Mouse (Mus musculus) stomach, embryonic 15.5 days (tissue): ENCODE measurements around the gene Mki67. TPM values are rescaled to one million over a fixed set of nuclear protein-coding genes. Genes with fewer than 3 reads are reported as not detected.
"Not testable (repeated sequence)": the region's sequence is repeated elsewhere in the genome, so short reads cannot be mapped to it uniquely, and the experiment has no call there.

Source experiments
- ATAC-seq: fragments of 200-750 bp; cut with Nextera tagmentation; 2 replicates; pipeline ENCODE4 v1.8.0; 2017; ENCODE audit warnings: low read depth, moderate number of reproducible peaks, moderate TSS enrichment; ENCODE audit not compliant: insufficient read depth, low FRiP score
- H3K27ac ChIP-seq: fragments of 300-500 bp; sonication (generic); 2 replicates; pipeline ENCODE4 v1.5.1; 2015; ENCODE audit warnings: mild to moderate bottlenecking, inconsistent platforms
- H3K27me3 ChIP-seq: fragments of 300-500 bp; sonication (generic); replicated peaks from 2 replicates; pipeline ENCODE4 v1.6.1; 2015; ENCODE audit warnings: inconsistent platforms
- H3K36me3 ChIP-seq: fragments of 300-500 bp; sonication (generic); 2 replicates; pipeline ENCODE4 v1.6.1; 2015; ENCODE audit warnings: inconsistent platforms
- H3K4me1 ChIP-seq: fragments of 300-500 bp; sonication (generic); 2 replicates; pipeline ENCODE4 v1.6.1; 2015; ENCODE audit warnings: inconsistent platforms
- H3K4me2 ChIP-seq: fragments of 300-500 bp; sonication (generic); 2 replicates; pipeline ENCODE4 v1.6.1; 2015; ENCODE audit warnings: mild to moderate bottlenecking, inconsistent platforms
- H3K4me3 ChIP-seq: fragments of 300-500 bp; sonication (generic); replicated peaks from 2 replicates; pipeline ENCODE4 v1.5.1; 2015; ENCODE audit warnings: inconsistent platforms
- H3K9ac ChIP-seq: fragments of 300-500 bp; sonication (generic); 2 replicates; pipeline ENCODE4 v1.6.1; 2015; ENCODE audit warnings: inconsistent platforms
- H3K9me3 ChIP-seq: fragments of 300-500 bp; sonication (generic); 2 replicates; pipeline ENCODE4 v1.6.1; 2016; ENCODE audit warnings: inconsistent platforms
- WGBS: fragments of 180-500 bp; shearing (Covaris S2); methylation state at CpG from one replicate; pipeline ENCODE4 v1.1.7; 2015; 5-methylcytosine and 5-hydroxymethylcytosine counted together
- polyA plus RNA-seq: library from polyadenylated mRNA; unstranded; fragments of >200 nt; fragmentation: Nextera tagmentation; extraction: Ambion mirVana; gene quantifications from 2 replicates; pipeline ENCODE4 v1.2.1, GENCODE M21; 2015

The Mki67 gene
- polyA plus RNA-seq, 1 experiment from 2014 or later: 49.7 TPM

- Histone ChIP-seq H3K4me1 (peaks cover 9% of the 10 kb centered on the region), H3K27me3 (no peaks in the 10 kb centered on the region), H3K27ac (no peak overlapping the region), H3K4me2 (peak overlapping the region; percentile 64), H3K4me3 (peak overlapping the region; percentile 90), H3K9me3 (no peaks in the 10 kb centered on the region), H3K9ac (peak overlapping the region; percentile 55), H3K36me3 (peaks cover 3% of the 10 kb centered on the region; the same call in 1 of the 2 replicates)
- WGBS: 4% methylated on average over 7 of the region's 7 CpGs
- no peak for ATAC-seq
Measured at GRCm38 (mm10) chr7:135715166-135715565, 995 bp downstream of the Mki67 start.

- H3K9ac ChIP-seq: no peak overlapping the region
- no peaks in the 10 kb centered on the region for H3K27me3 ChIP-seq
- H3K9me3 ChIP-seq: no peaks in the 10 kb centered on the region
- H3K36me3 ChIP-seq: peaks cover 3% of the 10 kb centered on the region; the same call in 1 of the 2 replicates
- H3K4me2 ChIP-seq: peak overlapping the region; percentile 64
- 80% methylated on average over 8 of the region's 8 CpGs for WGBS
- peak overlapping the region; percentile 24 for H3K4me3 ChIP-seq
- H3K4me1 ChIP-seq: peaks cover 9% of the 10 kb centered on the region
- no peak overlapping the region for H3K27ac ChIP-seq
- no peak for ATAC-seq
Measured at GRCm38 (mm10) chr7:135713326-135713725, 2.8 kb downstream of the Mki67 start.

- peaks cover 9% of the 10 kb centered on the region for H3K4me1 ChIP-seq
- no peak overlapping the region for H3K9ac ChIP-seq
- no peak overlapping the region for H3K4me2 ChIP-seq
- ATAC-seq: no peak
- H3K27me3 ChIP-seq: no peaks in the 10 kb centered on the region
- H3K9me3 ChIP-seq: no peaks in the 10 kb centered on the region
- 84% methylated on average over 1 of the region's 1 CpGs for WGBS
- peaks cover 8% of the 10 kb centered on the region for H3K36me3 ChIP-seq
- H3K4me3 ChIP-seq: no peak overlapping the region
- no peak overlapping the region for H3K27ac ChIP-seq
Measured at GRCm38 (mm10) chr7:135712534-135712933, 3.6 kb downstream of the Mki67 start.

- Histone ChIP-seq H3K9ac (no peak overlapping the region), H3K36me3 (peaks cover 20% of the 10 kb centered on the region), H3K27me3 (no peaks in the 10 kb centered on the region), H3K9me3 (no peaks in the 10 kb centered on the region), H3K4me2 (no peak overlapping the region), H3K27ac (no peak overlapping the region), H3K4me3 (no peak overlapping the region), H3K4me1 (peaks cover 9% of the 10 kb centered on the region)
- no peak for ATAC-seq
- WGBS: 62% methylated on average over 2 of the region's 2 CpGs
Measured at GRCm38 (mm10) chr7:135710702-135711101, 5.5 kb downstream of the Mki67 start.

GRCm38 (mm10) chr7:135705753-135706152 is 10.4 kb downstream of the Mki67 start:
- no peaks in the 10 kb centered on the region for H3K9me3 ChIP-seq
- no peaks in the 10 kb centered on the region for H3K4me1 ChIP-seq
- no peak for ATAC-seq
- peaks cover 53% of the 10 kb centered on the region for H3K36me3 ChIP-seq
- 81% methylated on average over 6 of the region's 6 CpGs for WGBS
- no peak overlapping the region for H3K4me3 ChIP-seq
- no peak overlapping the region for H3K27ac ChIP-seq
- no peaks in the 10 kb centered on the region for H3K27me3 ChIP-seq
- no peak overlapping the region for H3K4me2 ChIP-seq
- no peak overlapping the region for H3K9ac ChIP-seq

GRCm38 (mm10) chr7:135705083-135705482 is 11.1 kb downstream of the Mki67 start:
- H3K27ac ChIP-seq: no peak overlapping the region
- H3K36me3 ChIP-seq: peaks cover 58% of the 10 kb centered on the region
- 94% methylated on average over 1 of the region's 1 CpGs for WGBS
- H3K4me2 ChIP-seq: no peak overlapping the region
- no peaks in the 10 kb centered on the region for H3K4me1 ChIP-seq
- H3K27me3 ChIP-seq: no peaks in the 10 kb centered on the region
- no peak overlapping the region for H3K4me3 ChIP-seq
- ATAC-seq: no peak
- no peaks in the 10 kb centered on the region for H3K9me3 ChIP-seq
- no peak overlapping the region for H3K9ac ChIP-seq

- Histone ChIP-seq H3K4me3 (no peak overlapping the region), H3K36me3 (peaks cover 61% of the 10 kb centered on the region), H3K27ac (no peak overlapping the region)
Measured at GRCm38 (mm10) chr7:135704251-135704650, 11.9 kb downstream of the Mki67 start.

GRCm38 (mm10) chr7:135703600-135704148 is 12.5 kb downstream of the Mki67 start:
- peaks cover 66% of the 10 kb centered on the region for H3K36me3 ChIP-seq
- no peaks in the 10 kb centered on the region for H3K9me3 ChIP-seq
- WGBS: 87% methylated on average over 9 of the region's 9 CpGs
- no peak overlapping the region for H3K4me3 ChIP-seq
- H3K4me1 ChIP-seq: no peaks in the 10 kb centered on the region
- no peak overlapping the region for H3K27ac ChIP-seq
- H3K9ac ChIP-seq: no peak overlapping the region
- no peak overlapping the region for H3K4me2 ChIP-seq
- no peaks in the 10 kb centered on the region for H3K27me3 ChIP-seq
- ATAC-seq: no peak

More at GRCm38 (mm10) chr7:135704251-135704650, 11.9 kb downstream of the Mki67 start:
- no peak for ATAC-seq
- Histone ChIP-seq H3K9me3 (no peaks in the 10 kb centered on the region), H3K4me2 (no peak overlapping the region), H3K9ac (no peak overlapping the region), H3K4me1 (no peaks in the 10 kb centered on the region), H3K27me3 (no peaks in the 10 kb centered on the region)
- WGBS: 90% methylated on average over 8 of the region's 8 CpGs

- not testable (repeated sequence) for H3K4me3 ChIP-seq, ATAC-seq, H3K27me3 ChIP-seq, H3K4me2 ChIP-seq, H3K9ac ChIP-seq, H3K9me3 ChIP-seq, H3K4me1 ChIP-seq
- Histone ChIP-seq H3K36me3 (peaks cover 62% of the 10 kb centered on the region), H3K27ac (peak overlapping the region; percentile 16; the same call in 1 of the 2 replicates)
- WGBS: 66% methylated on average over 6 of the region's 6 CpGs
Measured at GRCm38 (mm10) chr7:135699351-135699750, 16.8 kb downstream of the Mki67 start.

GRCm38 (mm10) chr7:135698362-135698761 is 17.8 kb downstream of the Mki67 start:
- no peaks in the 10 kb centered on the region for H3K27me3 ChIP-seq
- H3K27ac ChIP-seq: no peak overlapping the region
- no peak overlapping the region for H3K4me2 ChIP-seq
- no peak for ATAC-seq
- H3K36me3 ChIP-seq: peaks cover 60% of the 10 kb centered on the region
- no peak overlapping the region for H3K9ac ChIP-seq
- WGBS: 89% methylated on average over 2 of the region's 2 CpGs
- H3K4me1 ChIP-seq: no peaks in the 10 kb centered on the region
- no peaks in the 10 kb centered on the region for H3K9me3 ChIP-seq
- no peak overlapping the region for H3K4me3 ChIP-seq

- H3K4me2 ChIP-seq, H3K9me3 ChIP-seq, H3K4me3 ChIP-seq, ATAC-seq, H3K4me1 ChIP-seq, H3K27ac ChIP-seq, H3K27me3 ChIP-seq, H3K9ac ChIP-seq: not testable (repeated sequence)
- H3K36me3 ChIP-seq: peaks cover 60% of the 10 kb centered on the region
- 78% methylated on average over 5 of the region's 5 CpGs for WGBS
Measured at GRCm38 (mm10) chr7:135697021-135697740, 19.0 kb downstream of the Mki67 start.

- Histone ChIP-seq H3K4me3 (no peak overlapping the region), H3K27ac (no peak overlapping the region), H3K9me3 (no peaks in the 10 kb centered on the region), H3K4me2 (no peak overlapping the region), H3K4me1 (no peaks in the 10 kb centered on the region), H3K27me3 (no peaks in the 10 kb centered on the region), H3K9ac (no peak overlapping the region), H3K36me3 (peaks cover 67% of the 10 kb centered on the region)
- no peak for ATAC-seq
- WGBS: 80% methylated on average over 4 of the region's 4 CpGs
Measured at GRCm38 (mm10) chr7:135696127-135696526, 20.0 kb downstream of the Mki67 start.
